Mouse (Mus musculus) large intestine, adult 2 months (tissue): ENCODE results near the gene Acvr1. TPM values are rescaled to one million over a fixed set of nuclear protein-coding genes. Genes with fewer than 3 reads are reported as not detected.

Experiments
- DNase-seq: peaks from one replicate; pipeline ENCODE4 v3.0.0-alpha.2; 2012; ENCODE audit warnings: low read depth, low spot score
- WGBS: fragments of 180-500 bp; shearing (Covaris S2); methylation state at CpG from one replicate; pipeline ENCODE4 v1.1.7; 2018; 5-methylcytosine and 5-hydroxymethylcytosine counted together
- polyA plus RNA-seq: library from polyadenylated mRNA; depleted of rRNA; stranded (reverse); fragments of >200 nt; gene quantifications from 2 replicates; pipeline ENCODE4 v1.2.3, GENCODE M21; 2012

Acvr1 gene
- polyA plus RNA-seq, 1 experiment: 6.3 TPM

DNA sequence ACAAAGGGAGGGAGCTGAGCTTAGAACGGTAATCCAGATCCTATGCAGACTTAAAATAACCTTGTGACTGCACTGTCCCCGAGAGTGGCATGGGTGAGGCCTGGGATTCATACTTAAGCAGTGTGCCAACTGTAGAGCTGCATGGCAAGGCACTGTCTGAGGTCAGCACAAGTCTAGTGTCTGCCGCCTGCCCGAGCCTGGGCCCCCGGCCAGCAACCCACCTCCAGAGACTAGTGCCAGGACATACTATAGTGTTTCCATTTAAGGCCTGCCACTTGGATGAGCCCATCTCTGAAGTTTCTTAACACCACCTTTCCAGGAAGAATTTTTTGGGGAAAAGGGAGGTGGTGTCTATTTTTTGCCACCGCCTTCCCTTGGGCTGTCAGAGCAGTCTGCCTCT, 1.7 kb downstream of the Acvr1 start:
- WGBS: 51% methylated on average over 6 of the region's 6 CpGs
- no peak for DNase-seq

DNA sequence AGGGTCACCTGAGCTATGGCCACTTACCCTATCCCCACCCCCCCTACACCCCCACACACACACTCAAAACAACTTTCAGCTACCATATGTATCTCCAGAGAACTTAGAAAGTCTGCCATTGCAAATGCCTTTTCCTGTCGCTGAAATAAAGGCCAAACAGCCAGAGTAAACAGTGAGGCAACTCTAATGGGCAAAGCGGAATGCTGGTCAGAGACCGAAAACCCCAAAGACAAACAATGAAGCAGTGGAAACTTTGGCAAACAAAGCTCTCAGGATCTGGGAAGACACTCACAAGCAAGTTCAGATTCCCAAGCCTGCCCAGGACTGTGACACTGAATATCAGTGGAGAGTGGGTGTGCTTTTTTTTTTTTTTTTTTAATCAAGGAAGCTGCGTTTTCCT, 4.8 kb downstream of the Acvr1 start:
- DNase-seq: no peak
- 42% methylated on average over 4 of the region's 4 CpGs for WGBS

DNA sequence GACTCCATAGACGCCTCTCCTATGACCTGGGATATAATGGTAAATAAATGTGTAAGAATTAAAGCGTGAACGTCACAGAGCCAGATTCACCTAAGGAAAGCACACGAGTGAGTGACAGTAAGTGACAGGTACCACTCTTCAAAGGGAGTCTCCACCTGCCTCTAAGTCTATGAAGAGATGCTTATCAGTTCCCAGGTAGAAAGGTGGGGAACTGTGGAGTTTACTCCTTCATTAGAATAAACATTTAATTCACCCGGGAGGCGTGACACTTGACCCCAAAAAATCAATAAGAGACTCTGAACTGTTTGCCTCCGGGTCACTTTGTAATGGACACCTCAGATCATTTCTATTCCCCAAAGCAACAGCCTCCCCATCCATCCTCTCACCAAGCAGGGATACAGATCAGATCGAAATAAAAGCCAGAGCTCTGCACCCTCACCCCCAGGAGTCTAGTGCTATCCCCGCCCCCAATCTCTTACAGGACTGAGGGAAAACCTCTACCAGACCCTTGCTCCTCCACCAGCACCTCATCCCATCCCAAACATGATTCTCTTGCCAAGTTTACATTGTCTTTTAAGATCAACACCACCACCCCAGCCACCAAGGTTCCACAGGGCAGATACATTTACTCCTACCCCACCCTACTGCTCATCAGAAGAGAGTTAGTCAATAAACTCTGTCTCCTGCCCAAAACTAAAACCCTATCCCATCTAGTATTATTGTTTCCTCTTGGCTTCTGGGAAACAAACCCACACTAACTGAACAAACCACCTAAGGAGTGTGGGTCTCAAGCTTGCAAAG, 9.7 kb downstream of the Acvr1 start:
- DNase-seq: no peak
- WGBS: 61% methylated on average over 9 of the region's 9 CpGs

DNA sequence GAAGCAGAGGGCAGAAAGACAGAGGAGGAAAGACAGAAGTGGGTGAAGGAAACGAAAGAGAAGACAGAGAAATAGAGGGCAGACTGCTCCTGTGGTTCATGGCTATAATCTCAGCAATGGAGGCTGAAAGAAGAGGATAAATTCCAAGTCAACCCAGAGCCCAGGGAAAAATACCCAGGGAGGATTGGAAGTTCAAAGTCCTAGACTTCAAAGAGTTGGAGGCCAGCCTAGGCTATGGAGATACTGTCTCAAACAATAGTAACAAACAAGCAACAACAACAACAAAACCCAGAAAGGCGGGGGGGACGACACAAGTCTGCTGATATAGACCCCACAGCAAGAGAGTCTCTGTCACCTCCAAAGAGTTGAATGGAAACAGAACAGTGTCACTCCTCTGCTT, 14.7 kb downstream of the Acvr1 start:
- 52% methylated on average over 3 of the region's 3 CpGs for WGBS
- no peak for DNase-seq

DNA sequence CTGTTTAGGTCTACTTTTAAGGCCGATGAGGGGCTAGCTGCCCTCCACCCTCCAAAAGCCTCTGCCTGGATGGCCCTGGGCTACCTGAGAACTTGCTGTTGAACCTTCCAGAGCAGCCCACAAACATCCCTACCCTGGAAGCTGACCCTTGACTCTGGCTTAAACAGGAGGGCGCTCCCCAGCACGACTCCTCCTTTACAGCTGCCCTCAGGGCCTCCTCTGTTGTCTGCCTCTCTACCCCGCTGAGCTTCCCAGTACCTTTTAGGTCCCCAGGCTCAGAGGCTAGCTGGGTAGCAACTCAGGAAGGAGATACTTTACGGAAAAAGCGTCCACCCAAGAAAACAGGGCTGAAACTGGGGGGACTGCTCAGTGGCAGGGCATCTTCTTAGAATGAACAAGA, 15.1 kb downstream of the Acvr1 start:
- 81% methylated on average over 6 of the region's 6 CpGs for WGBS
- no peak for DNase-seq

DNA sequence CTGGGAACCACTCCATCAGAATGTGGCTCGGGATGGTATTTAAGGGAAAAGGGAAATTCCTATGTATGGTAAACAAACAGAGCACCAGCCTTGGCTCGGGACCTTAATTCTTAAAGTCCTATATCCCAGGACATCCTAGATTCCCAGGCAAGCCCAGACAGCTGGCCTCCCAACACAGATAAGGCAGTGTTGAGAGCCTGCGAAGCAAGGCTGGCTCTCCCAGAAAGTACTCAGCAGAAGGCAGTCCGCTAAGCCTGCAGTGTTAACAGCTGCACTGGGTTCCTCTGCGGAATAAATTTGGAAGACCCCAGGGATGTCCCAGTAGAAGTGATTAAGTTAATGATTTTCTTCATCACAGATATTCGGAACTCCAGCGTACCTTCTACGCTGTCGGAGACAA, 16.5 kb downstream of the Acvr1 start:
- WGBS: 68% methylated on average over 9 of the region's 9 CpGs
- DNase-seq: no peak

DNA sequence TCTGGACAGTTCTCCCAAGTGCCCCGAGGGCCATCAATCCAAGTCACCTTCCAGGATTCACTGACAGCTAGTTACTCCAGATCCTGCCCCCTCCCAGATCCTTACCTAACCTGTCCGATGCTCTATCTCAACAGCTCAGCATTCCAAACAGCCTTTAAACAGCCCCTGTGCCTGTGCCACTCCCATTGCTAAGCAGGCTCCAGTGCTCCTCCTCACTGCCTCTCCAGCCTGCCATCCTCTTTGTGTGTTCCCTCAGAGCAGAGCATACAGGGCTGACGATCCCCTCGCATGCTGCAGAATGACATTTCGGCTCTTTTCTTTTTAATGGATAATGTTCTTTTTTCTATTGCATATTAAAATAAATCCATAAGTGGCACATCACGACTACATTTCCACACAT, 17.0 kb downstream of the Acvr1 start:
- 46% methylated on average over 6 of the region's 6 CpGs for WGBS
- no peak for DNase-seq

DNA sequence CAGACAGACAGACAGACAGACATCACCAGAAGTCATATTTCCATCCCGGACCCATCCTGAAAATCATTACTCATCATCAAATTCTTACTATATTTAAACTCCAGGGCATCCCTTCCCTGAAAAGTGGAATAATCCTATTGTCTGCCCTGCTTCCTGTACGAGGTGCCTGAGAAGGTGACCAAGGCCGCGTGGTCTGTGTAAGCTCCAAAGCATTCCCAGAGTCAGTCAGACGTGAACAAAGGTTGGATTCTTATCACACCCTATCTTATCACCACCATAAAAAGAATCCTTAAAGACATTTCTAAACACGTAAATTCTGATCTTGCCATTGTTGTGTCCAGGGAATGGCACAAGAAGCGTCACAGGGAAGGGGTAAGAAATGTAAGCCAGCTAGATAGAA, 18.0 kb downstream of the Acvr1 start:
- WGBS: 30% methylated on average over 7 of the region's 7 CpGs
- DNase-seq: no peak

DNA sequence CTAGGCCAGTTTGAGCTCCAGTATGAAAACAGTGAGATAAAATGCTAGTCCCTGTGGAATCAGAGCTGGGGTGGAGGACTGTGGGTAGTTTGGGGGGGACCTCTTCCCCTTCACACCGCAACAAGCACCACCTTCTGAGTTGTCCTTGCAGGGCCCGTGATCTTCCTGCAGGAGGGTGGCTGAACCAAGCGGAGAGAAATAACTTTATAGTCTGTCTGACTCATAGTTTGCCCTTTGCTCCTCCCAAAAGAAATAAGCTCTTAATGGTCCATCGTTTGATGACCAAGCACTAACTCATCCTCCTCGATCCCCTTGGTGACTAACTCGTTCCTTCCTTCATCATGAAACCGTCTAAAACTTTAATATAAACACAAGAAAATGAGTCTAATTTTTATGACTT, 20.7 kb downstream of the Acvr1 start:
- 20% methylated on average over 7 of the region's 7 CpGs for WGBS

DNA sequence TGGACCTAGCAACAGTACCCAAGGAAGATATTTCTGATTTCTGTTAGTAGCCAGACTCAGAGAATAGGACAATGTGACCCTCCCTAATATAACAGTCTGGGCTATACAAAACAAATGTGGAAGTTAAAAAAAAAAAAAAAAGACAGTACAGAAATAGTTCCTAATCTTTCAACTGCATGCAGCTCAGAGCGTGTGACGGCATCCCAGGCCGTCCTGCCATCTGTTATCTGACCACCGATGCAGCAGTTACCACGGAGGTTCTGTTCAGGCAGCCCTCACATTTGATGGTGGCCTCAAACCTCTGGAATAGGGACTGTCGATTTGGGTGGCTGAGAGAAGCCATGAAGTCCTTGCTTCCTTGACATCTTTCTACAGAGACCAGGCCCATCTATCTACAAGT, 22.6 kb downstream of the Acvr1 start:
- WGBS: 93% methylated on average over 6 of the region's 6 CpGs
- no peak for DNase-seq

More for the DNA sequence above, 20.7 kb downstream of the Acvr1 start:
- no peak for DNase-seq

DNA sequence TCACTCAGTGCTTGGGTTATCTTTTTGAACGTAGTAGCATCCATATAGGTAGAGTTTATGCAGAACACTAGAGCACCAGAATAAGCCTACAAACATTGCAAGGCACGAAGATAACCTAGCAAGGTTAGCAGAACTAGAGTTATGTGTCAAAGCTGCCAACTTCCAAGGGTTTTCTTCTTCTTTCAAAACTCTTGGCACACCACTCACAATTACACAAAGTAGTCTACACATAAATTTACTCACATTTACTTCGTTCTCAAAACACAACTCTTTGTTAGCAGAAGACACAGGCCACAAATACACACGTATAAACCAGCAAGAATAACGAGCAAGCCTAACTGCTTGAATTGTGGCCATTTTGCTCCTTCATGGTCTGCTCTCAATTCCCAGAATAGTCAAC, 23.7 kb downstream of the Acvr1 start:
- 82% methylated on average over 5 of the region's 5 CpGs for WGBS
- DNase-seq: no peak

DNA sequence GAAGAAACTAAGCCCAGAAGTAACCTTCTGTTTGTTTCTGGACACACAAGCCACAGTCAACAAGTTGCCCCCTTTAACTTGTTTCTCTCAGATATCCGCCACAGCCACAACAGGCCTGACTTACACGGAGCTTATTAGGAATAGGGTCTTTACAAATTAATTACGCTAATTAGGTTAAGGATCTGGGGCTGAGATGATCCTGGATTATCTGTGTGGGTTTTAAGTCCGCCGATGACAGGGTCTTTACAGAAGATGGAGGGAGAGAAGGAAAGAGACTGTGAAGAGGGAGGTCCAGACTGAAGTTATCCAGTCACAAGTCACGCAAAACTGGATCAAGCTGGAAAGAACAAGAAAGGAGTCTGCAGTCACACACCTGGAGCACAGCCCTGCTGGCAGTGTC, 28.8 kb downstream of the Acvr1 start:
- 93% methylated on average over 6 of the region's 6 CpGs for WGBS
- no peak for DNase-seq

DNA sequence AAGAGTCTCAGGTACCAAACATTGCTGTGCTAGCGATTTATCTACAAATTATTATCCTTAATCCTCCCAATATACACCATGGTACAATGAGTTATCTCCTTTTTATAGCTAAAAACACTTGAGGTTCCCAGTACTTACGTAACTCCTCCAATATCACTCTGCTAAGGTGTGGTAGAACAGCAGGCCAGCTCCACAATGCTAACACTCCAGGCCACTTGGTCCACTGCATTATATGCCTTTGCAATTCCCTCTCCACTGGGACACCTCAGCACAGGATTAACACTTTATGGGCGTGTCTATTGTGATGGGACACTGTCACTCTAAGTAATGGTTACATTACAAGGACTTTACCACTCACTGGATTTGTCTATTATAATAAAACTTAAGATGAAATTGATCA, 30.2 kb downstream of the Acvr1 start:
- no peak for DNase-seq
- WGBS: 80% methylated on average over 3 of the region's 3 CpGs

DNA sequence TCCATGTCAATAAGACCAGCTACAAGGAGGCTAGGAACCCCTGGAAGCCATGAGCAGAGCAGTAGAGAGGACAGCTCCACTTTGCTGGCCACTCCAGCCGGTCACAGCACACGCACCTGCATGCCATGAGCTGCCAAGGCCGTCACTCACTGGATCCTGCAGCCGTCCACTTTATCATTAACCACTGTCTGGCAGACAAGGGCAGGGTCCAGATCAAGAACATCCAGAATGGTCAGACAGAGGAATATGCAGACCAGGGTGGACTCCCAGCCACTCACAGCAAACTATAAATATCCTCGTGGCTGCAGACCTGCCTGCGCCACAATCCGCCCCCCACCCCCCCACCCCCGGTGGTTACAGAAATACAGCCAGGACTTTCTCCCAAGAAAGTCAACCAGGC, 31.7 kb downstream of the Acvr1 start:
- DNase-seq: no peak
- 38% methylated on average over 8 of the region's 8 CpGs for WGBS

DNA sequence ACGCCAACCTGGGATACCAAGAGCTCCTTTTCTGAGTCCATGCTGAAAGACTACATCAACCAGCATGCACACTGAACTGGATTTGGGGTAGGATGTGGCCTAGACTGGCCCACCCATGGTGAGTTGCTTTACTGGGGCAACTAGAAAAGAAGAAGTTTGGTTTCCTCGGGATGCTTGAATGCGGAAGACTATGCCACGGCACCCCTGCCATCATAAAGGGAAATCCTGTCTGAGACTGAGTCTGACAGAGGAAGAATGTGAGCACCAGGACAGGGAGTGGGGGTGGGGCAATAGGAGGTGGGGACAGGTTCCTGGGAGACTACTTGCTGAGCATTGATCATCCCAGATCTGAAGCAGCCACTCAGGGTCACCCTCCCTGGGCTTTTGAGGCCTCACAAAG, 32.6 kb downstream of the Acvr1 start:
- no peak for DNase-seq
- 83% methylated on average over 4 of the region's 4 CpGs for WGBS

DNA sequence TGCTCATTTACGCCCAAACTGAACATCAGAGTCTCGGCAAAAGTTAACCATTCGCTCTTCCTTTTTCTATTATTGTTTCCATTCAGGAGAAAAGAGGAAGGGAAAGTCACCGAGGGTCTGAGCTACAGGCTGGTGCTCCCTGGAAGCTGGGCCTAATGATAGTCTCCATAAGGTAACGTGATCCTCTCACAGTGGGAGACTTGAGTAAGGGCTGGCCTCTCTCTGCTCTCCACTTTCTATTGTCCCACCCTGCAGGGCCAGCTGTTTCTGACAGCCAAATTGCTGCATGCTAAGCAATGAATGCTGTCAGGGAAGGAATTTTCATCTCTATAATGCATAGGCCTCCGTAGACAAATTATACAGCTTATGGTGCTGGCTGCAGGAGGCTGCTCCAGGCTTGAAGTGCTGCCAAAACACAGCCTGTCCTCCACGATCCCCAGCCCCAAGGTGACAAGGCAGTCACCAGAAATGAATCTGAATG, 33.4 kb downstream of the Acvr1 start:
- no peak for DNase-seq
- 25% methylated on average over 7 of the region's 7 CpGs for WGBS

DNA sequence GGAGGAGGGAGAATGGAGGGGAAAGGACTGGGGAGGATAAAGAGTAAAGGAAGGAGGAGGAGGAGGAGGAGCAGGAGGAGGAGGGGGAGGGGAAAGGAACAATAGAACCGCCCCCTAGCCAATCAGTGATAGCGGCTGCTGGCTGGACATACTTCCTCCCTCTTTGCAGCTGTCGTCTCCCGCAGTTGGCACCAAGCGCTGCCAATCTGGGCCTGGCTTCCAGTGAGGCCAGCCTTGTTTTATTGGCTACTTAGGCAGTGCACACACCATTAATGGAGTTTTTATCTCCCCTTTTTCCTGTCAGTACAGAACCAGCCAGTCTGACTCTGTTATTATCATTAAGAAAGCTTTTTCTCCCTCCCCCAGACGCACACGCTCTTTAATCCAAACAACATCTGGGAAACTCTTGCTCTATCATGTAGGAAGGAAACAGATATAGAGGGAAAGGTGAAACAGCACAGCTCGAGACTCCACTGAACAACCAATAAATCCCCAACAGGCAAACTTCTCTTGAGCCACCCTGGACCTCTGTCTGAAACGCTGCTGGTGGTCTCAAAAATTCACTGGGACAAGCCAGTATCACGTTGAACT, 34.6 kb downstream of the Acvr1 start:
- WGBS: 13% methylated on average over 10 of the region's 10 CpGs
- peak; percentile 76 for DNase-seq

DNA sequence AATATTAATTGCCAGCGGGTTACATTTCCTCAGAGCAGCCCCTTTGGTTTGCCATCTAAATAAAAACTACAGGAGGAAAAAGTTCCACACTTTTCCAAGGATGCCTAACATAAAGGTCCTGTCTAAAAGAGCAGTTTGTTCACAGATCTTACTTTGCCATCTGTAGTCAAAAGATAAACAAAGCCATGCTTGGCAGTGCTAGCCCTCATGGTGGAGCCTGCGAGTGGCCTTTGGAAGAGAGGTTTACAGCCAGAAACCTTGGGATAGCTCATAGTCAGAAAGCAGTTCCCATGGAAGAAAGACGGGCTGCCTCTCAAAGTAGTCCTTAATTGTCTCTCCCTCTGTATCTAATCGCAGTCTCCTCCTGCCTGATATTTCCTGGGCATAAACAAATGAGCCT, 36.4 kb downstream of the Acvr1 start:
- 71% methylated on average over 4 of the region's 4 CpGs for WGBS
- DNase-seq: no peak

DNA sequence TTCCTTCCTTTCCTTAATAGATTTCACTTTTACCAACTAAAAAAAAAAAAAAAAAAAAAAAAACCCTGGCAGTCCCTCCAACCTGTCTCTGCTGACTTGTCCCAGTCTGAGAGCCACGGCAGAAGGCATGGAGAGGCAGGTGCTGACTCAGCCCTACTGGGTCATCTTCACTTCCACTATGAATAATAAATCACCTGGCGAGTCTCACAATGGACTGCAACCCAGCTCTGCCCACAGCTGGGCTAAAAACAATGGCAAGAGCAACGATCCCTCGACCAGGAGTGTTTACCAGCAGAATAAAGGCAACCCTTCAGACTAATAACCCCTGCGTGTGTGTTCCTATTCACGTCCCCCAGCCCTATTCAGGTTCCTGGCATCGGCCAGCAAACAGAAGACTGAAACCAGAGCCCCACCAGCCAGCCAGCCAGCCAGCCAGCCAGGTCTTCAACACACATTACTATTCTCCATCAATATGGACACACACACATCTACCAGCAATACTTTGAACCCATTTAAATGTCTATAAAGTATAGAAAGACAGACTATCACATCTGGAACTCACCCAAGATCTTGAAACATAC, 37.0 kb downstream of the Acvr1 start:
- WGBS: 53% methylated on average over 7 of the region's 7 CpGs
- no peak for DNase-seq

DNA sequence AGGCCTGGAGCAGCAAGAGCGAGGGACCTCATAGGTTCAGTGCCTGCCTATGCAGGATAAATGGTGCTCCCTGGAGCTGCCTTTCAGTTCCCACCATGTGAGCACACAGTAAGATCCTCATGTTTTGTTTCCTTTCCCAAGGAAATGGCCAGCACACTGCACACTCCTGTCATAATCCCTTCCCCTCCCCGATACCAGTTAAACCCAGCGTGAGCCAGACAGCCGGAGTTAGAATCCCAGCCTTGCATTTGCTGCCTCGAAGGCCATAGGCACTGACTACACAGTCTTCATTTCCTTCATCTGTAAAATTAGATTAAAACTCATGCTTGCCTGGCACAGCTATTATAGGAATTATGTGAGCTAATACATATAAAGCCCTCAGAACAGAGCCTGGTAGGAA, 37.6 kb downstream of the Acvr1 start:
- 78% methylated on average over 5 of the region's 5 CpGs for WGBS
- DNase-seq: no peak

DNA sequence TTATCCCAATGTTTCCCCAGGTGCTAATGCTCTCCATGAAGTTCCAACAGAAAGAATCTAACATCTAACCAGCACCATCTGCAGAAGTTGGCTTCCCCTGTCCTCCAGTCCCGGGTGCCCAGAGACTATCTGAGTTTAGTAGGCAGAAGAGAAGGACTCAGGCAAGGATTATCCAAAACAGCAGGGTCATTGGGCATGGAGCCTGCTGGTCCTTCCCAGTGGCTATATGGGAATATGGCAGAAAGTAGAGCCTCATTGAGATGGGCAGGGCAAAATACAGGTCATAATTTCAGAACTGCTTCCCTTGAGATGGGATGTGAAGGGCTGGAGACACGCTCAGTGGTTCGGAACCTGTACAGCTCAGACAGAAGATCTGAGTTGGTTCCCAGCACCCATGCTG, 39.2 kb downstream of the Acvr1 start:
- WGBS: 96% methylated on average over 3 of the region's 3 CpGs
- no peak for DNase-seq
